Mouse (Mus musculus) forebrain, embryonic 12.5 days (tissue): ENCODE measurements around the gene Egr2. TPM values are rescaled to one million over a fixed set of nuclear protein-coding genes. Genes with fewer than 3 reads are reported as not detected.

Source experiments
- ATAC-seq: fragments of 200-750 bp; cut with Nextera tagmentation; 2 replicates; pipeline ENCODE4 v1.8.0; 2017; ENCODE audit warnings: moderate TSS enrichment; ENCODE audit not compliant: low FRiP score
- H3K27ac ChIP-seq: fragments of 300-500 bp; sonication (generic); 2 replicates; pipeline ENCODE4 v1.5.1; 2016; ENCODE audit warnings: mild to moderate bottlenecking
- H3K27me3 ChIP-seq: fragments of 300-500 bp; sonication (generic); 2 replicates; pipeline ENCODE4 v1.6.1; 2016; ENCODE audit warnings: mild to moderate bottlenecking
- H3K36me3 ChIP-seq: fragments of 300-500 bp; sonication (generic); replicated peaks from 2 replicates; pipeline ENCODE4 v1.6.1; 2016; ENCODE audit warnings: mild to moderate bottlenecking
- H3K4me1 ChIP-seq: fragments of 300-500 bp; sonication (generic); 2 replicates; pipeline ENCODE4 v1.6.1; 2016
- H3K4me2 ChIP-seq: fragments of 300-500 bp; sonication (generic); 2 replicates; pipeline ENCODE4 v1.6.1; 2016; ENCODE audit warnings: mild to moderate bottlenecking, moderate library complexity
- H3K4me3 ChIP-seq: fragments of 300-500 bp; sonication (generic); replicated peaks from 2 replicates; pipeline ENCODE4 v1.5.1; 2016; ENCODE audit warnings: mild to moderate bottlenecking
- H3K9ac ChIP-seq: fragments of 300-500 bp; sonication (generic); 2 replicates; pipeline ENCODE4 v1.6.1; 2016; ENCODE audit warnings: mild to moderate bottlenecking
- H3K9me3 ChIP-seq: fragments of 300-500 bp; sonication (generic); 2 replicates; pipeline ENCODE4 v1.6.1; 2016
- WGBS: fragments of 180-500 bp; shearing (Covaris S2); methylation state at CpG from one replicate; pipeline ENCODE4 v1.1.7; 2016; 5-methylcytosine and 5-hydroxymethylcytosine counted together
- polyA plus RNA-seq: library from polyadenylated mRNA; unstranded; fragments of >200 nt; fragmentation: Nextera tagmentation; extraction: Ambion mirVana; gene quantifications from 2 replicates; pipeline ENCODE4 v1.2.1, GENCODE M21; 2016

Egr2 gene
- 0.20 and 0.37 TPM in 2 replicates for polyA plus RNA-seq

DNA sequence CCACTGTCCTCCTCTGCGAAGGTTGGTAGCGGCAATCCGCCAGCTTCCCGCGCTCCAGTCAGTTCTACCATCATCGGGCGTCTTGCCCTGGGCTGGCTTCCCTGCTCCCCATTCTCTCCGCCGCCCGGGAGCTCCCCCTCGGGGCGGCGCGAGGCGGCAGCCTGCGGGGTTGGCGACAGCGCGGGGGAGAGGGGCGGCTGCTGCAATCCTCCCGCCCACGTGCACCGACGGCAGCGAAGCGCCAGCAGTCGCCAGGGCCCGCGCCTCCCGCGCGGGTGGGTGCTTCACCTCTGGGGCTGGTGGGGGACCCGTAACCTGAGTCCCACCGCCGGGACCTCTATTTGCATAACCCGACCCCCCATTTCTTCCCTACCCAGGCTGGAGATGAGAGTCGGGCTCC is at the start of gene Egr2:
Egr2 (plus strand) TSS at position 220 of the 400 bp plus-strand sequence.
- H3K27me3 ChIP-seq, result peaks cover 100% of the 10 kb centered on the region
- WGBS, result under 1% methylated on average over 33 of the region's 37 CpGs
- no peak for ATAC-seq
- H3K36me3 ChIP-seq, result no peaks in the 10 kb centered on the region
- peak within 1 kb of the TSS; percentile 91 for H3K4me2 ChIP-seq
- H3K4me3 ChIP-seq, result peak within 1 kb of the TSS; percentile 50
- 0 out of 2 replicates have a peak within 1 kb of the TSS, but pooled peaks have one; percentile 18 for H3K9ac ChIP-seq
- no peak within 1 kb of the TSS for H3K27ac ChIP-seq
- no peaks in the 10 kb centered on the region for H3K9me3 ChIP-seq
- H3K4me1 ChIP-seq, result peaks cover 39% of the 10 kb centered on the region

DNA sequence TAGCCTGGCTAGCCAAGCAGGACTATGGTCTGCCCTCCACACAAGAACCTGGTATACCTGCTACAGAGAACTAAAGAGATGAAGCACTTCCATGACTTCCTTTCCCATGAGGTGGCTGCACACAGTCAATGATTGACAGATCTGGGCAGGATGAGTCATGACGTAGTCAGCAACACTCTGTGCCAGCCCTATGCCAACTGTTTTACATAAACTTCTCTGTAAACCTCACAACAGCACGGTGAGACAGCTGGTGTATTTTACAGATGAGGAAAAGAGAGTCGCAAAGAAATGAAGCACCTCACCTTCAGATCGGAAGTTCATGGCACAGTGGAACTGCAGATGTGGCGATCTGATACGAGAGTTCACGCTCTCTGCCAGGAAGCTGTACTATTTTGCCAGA is 47.8 kb upstream of the Egr2 start:
- Histone ChIP-seq H3K9me3 (0 out of 2 replicates have a peak, but pooled peaks cover 8% of the 10 kb centered on the region), H3K4me2 (no peak overlapping the region), H3K4me3 (no peak overlapping the region), H3K4me1 (no peaks in the 10 kb centered on the region), H3K36me3 (no peaks in the 10 kb centered on the region), H3K9ac (no peak overlapping the region), H3K27me3 (no peaks in the 10 kb centered on the region), H3K27ac (no peak overlapping the region)
- WGBS, result 94% methylated on average over 7 of the region's 7 CpGs
- ATAC-seq, result no peak

DNA sequence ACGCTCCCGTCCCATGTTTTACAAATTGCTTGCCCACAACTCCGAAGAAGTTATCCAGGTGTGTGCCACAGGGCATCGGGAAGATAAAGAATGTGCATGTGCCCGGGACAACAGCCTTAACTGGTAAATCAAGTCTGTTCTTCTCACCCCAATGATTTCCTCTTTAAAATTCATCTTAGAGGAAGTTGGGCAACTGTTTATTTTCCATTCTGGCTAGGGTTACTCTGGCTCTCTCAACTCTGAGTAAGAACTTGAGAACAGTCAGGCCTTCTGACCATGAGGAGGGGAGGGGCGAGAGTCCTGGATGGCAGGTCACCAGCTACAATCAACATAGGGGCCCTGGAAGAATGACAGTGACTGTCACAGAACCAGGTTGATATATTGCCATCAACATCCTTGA is 45.4 kb upstream of the Egr2 start:
- H3K27me3 ChIP-seq, result no peaks in the 10 kb centered on the region
- H3K9me3 ChIP-seq, result 0 out of 2 replicates have a peak, but pooled peaks cover 8% of the 10 kb centered on the region
- H3K36me3 ChIP-seq, result no peaks in the 10 kb centered on the region
- ATAC-seq, result no peak
- H3K4me2 ChIP-seq, result no peak overlapping the region
- H3K4me1 ChIP-seq, result no peaks in the 10 kb centered on the region
- H3K9ac ChIP-seq, result no peak overlapping the region
- H3K27ac ChIP-seq, result no peak overlapping the region
- 89% methylated on average over 6 of the region's 6 CpGs for WGBS
- no peak overlapping the region for H3K4me3 ChIP-seq

DNA sequence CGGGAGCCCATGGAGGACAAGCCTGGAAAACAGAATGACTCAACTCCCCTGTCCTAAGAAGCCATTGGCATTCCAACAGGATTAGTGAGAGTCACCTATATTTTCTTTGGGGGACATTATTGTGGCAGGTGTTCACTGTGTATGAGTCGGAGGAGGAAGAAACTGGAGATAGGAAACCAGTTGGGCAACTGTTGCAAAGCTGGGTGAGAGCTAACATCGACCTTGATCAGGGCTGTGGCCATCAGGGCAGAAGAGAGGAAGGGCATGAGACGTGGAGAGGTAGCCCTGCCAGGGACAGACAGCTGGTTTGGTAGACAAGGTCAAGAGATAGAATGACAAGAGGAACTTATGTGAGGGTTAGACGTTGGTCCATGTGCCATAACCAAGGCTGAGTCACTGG is 44.6 kb upstream of the Egr2 start:
- H3K9me3 ChIP-seq, result 0 out of 2 replicates have a peak, but pooled peaks cover 2% of the 10 kb centered on the region
- H3K4me3 ChIP-seq, result no peak overlapping the region
- no peaks in the 10 kb centered on the region for H3K27me3 ChIP-seq
- no peak overlapping the region for H3K9ac ChIP-seq
- no peak for ATAC-seq
- H3K4me2 ChIP-seq, result no peak overlapping the region
- no peaks in the 10 kb centered on the region for H3K36me3 ChIP-seq
- H3K27ac ChIP-seq, result no peak overlapping the region
- no peaks in the 10 kb centered on the region for H3K4me1 ChIP-seq
- WGBS, result 87% methylated on average over 5 of the region's 5 CpGs

DNA sequence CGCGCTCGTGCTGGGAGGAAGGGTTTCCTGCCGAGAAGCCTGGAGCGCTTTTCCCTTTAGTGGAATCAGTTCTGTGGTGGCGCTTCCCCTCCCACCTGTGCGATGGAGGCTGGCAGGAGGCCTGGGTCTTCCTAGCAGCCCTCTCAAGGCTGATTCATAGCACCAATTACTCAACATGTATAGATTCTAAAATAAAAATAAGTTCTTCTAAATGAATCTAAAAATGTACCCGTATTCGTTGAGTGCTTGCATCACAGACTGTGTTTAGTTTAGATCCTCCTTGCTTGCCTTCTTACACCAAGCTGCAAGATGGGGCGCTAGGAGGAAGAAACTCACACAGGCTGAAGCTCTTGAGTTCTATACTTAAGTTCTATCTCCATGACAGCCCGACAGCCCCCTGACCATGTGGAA is 43.1 kb upstream of the Egr2 start:
- ATAC-seq, result no peak
- H3K4me2 ChIP-seq, result no peak overlapping the region
- H3K27me3 ChIP-seq, result no peaks in the 10 kb centered on the region
- no peaks in the 10 kb centered on the region for H3K9me3 ChIP-seq
- H3K9ac ChIP-seq, result no peak overlapping the region
- 85% methylated on average over 11 of the region's 11 CpGs for WGBS
- H3K27ac ChIP-seq, result no peak overlapping the region
- H3K36me3 ChIP-seq, result no peaks in the 10 kb centered on the region
- H3K4me1 ChIP-seq, result no peaks in the 10 kb centered on the region
- H3K4me3 ChIP-seq, result no peak overlapping the region

DNA sequence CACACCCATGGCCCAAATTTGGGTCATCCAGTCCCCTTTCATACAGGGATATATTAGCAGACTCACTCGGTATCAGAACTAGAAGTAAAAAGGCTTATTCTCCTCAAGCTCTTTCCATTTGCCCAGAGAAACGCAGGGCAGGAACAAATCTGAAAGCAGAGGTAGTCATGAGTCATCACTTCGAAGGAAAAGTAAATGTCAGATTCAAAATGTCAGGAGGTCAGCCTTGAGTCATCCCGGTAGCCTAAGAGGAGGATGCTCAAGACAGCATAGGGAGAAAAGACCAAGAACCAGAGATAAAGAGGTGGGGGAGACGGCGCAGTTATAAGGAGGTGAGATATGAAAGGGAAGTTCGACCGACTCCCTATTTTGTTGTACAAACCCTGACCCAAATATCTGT is 41.7 kb upstream of the Egr2 start:
- 88% methylated on average over 8 of the region's 8 CpGs for WGBS

DNA sequence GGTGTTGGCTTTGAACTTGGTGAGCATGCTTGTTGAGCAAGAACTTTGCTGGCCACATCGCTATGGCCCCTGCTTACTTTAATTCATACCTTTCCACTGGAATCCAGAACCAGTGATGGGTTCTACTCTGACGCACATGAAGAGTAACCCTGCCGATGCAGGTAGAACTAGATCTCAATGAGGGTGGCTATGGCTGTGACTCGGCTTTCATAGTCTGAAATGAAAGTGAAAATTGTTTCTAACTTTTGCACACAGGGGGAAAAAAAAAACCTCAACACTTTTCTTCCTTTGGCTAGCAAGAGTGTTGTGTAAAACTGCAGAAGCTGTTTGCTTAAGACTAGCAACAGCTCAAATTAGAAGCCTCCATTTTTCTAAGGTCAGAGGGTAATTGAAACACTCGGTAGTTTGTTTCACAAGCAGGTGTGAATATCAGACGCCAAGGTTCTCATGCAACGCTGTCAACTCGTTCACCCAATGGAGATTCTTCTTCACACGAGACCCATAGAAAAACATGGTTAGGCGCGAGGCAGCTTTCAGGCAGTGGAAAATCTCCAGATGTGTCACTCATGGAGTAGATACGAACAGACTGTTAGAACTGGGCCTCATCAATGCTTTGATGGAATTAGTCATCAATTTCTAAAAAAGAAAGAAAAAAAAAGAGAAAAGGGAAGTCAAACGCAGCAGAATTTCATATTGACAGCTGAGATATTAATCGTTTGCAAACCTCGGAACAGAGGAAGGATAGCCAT is 38.0 kb upstream of the Egr2 start:
- Histone ChIP-seq H3K9me3 (no peaks in the 10 kb centered on the region), H3K9ac (no peak overlapping the region), H3K36me3 (no peaks in the 10 kb centered on the region), H3K27me3 (no peaks in the 10 kb centered on the region), H3K27ac (no peak overlapping the region), H3K4me1 (no peaks in the 10 kb centered on the region), H3K4me2 (no peak overlapping the region), H3K4me3 (no peak overlapping the region)
- WGBS, result 93% methylated on average over 15 of the region's 15 CpGs
- no peak for ATAC-seq

More for the DNA sequence above, 41.7 kb upstream of the Egr2 start:
- ATAC-seq, result no peak
- Histone ChIP-seq H3K4me3 (no peak overlapping the region), H3K36me3 (no peaks in the 10 kb centered on the region), H3K27me3 (no peaks in the 10 kb centered on the region), H3K27ac (no peak overlapping the region), H3K4me2 (no peak overlapping the region), H3K9me3 (no peaks in the 10 kb centered on the region), H3K9ac (no peak overlapping the region), H3K4me1 (no peaks in the 10 kb centered on the region)

DNA sequence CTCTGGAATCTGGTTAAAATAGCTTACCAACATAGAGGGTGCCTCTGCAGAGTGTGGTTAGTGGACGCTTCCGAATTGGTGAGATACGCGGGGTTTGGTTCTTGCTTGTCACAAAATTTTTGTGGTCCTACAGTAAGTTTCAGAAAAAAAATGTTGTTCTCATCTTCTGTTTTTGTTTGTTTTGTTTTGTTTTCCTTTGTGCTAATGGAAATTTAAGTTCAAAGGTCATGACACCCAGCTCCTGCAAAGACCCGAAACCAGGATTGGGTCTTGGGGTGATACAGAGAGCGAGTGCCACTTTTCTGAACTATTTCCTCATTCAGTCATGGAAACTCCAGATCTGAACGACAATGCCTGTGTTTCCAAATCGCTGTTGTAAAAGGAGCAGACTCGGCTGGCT is 37.3 kb upstream of the Egr2 start:
- WGBS, result 95% methylated on average over 9 of the region's 9 CpGs
- Histone ChIP-seq H3K27me3 (no peaks in the 10 kb centered on the region; the same call in 1 of the 2 replicates), H3K27ac (no peak overlapping the region), H3K4me1 (no peaks in the 10 kb centered on the region), H3K9ac (no peak overlapping the region), H3K4me3 (no peak overlapping the region), H3K9me3 (no peaks in the 10 kb centered on the region), H3K36me3 (no peaks in the 10 kb centered on the region), H3K4me2 (no peak overlapping the region)
- no peak for ATAC-seq

DNA sequence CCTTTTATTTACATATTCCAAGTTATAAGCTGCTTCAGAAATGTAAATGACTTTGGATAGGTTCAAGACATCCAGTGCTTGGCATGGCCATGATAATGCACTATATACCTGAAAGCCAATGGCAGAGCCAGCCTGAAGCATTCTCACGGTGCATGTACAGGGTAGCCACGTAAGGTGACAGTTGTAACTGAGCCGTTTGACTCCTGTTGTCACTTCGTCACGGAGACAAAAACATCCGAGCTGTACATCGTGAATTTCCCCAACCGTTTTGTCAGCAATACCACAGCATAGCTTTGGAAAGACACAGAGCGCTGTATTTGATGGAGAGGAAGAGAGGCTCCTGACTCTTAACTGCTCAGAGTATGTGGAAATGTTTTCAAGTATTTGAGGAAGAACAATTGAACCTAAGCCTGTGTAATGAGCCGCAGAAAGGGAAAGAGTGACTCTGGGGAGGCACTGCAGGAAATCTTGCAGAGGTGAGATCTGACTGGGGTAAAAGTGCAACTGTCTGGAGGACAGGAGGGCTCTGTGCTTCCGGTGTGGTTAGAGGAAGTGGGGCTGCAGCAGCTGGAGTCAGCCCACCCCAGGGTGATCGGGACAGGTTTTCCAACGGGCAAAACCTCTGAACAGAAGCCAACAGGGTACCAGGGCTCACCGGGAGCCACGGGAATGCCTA is 31.8 kb upstream of the Egr2 start:
- H3K27ac ChIP-seq, result no peak overlapping the region
- no peaks in the 10 kb centered on the region; the same call in 1 of the 2 replicates for H3K27me3 ChIP-seq
- no peaks in the 10 kb centered on the region for H3K36me3 ChIP-seq
- H3K9ac ChIP-seq, result no peak overlapping the region
- no peak overlapping the region for H3K4me3 ChIP-seq
- 62% methylated on average over 15 of the region's 15 CpGs for WGBS
- H3K4me2 ChIP-seq, result no peak overlapping the region
- no peaks in the 10 kb centered on the region for H3K4me1 ChIP-seq
- no peak for ATAC-seq
- no peaks in the 10 kb centered on the region for H3K9me3 ChIP-seq

DNA sequence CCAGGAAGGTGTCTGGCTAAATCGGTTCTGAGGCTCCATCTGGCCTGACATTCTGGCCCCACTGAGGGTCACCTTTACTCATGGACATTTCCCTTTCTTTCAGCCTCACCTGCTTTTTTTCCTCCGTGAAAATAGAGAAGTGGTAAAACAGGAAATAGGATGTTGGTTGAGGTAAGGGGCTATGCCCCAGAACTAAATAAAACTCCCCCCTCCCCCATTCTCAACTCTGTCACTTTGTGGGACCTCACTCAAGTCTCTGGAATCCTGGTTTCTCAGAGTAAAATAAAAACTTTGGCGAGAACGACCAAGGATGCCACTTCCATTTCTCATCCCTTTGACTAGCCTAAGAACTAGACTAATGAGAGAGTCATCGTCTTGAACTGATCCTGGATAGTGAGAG is 31.2 kb upstream of the Egr2 start:
- H3K9me3 ChIP-seq, result no peaks in the 10 kb centered on the region
- no peak overlapping the region for H3K9ac ChIP-seq
- ATAC-seq, result no peak
- WGBS, result 73% methylated on average over 5 of the region's 5 CpGs
- no peak overlapping the region for H3K27ac ChIP-seq
- H3K4me1 ChIP-seq, result no peaks in the 10 kb centered on the region
- H3K27me3 ChIP-seq, result no peaks in the 10 kb centered on the region; the same call in 1 of the 2 replicates
- H3K36me3 ChIP-seq, result no peaks in the 10 kb centered on the region
- no peak overlapping the region for H3K4me3 ChIP-seq
- H3K4me2 ChIP-seq, result no peak overlapping the region

DNA sequence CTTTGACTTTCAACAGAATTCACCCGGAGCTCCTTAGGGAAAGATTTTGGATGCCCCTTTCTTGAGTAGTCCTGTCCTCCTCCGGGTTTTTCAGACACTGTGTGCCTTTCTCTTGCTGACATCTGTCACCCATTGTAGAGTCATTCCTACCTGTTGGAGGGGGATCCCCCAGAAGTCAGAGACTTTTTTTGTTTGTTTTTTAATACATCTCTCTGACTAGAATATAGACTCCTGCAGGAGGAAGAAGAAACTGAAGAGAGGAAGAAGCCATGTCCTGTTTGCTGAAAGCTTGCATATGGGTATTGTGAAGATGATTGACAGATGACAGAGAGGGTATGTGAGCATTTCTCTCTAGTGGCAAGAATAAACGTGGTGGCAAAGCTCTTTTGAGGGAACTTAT is 30.0 kb upstream of the Egr2 start:
- H3K4me2 ChIP-seq, result no peak overlapping the region
- ATAC-seq, result no peak
- H3K27ac ChIP-seq, result no peak overlapping the region
- 78% methylated on average over 3 of the region's 3 CpGs for WGBS
- H3K9ac ChIP-seq, result no peak overlapping the region
- no peaks in the 10 kb centered on the region for H3K36me3 ChIP-seq
- H3K4me1 ChIP-seq, result no peaks in the 10 kb centered on the region
- no peak overlapping the region for H3K4me3 ChIP-seq
- H3K27me3 ChIP-seq, result no peaks in the 10 kb centered on the region; the same call in 1 of the 2 replicates
- H3K9me3 ChIP-seq, result no peaks in the 10 kb centered on the region

DNA sequence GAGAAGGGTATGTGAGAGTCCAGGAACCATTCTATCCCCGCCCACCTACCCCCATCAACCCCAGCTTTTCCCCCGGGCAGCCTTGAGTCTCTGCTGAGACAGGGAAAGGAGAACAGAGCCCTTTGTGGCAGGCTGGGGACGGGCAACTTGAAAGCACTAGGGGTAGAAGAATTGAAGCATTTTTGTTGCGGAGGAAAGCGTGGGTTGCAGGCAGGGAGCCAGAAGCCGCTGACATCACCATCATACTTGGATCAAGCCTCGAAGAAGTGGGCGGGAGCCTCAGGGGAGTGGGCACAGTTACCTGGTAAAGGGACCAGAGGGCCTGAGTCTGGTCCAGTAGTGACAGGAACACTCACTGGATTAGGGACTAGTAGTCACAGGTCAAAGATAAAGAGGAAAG is 23.1 kb upstream of the Egr2 start:
- Histone ChIP-seq H3K4me3 (no peak overlapping the region), H3K36me3 (no peaks in the 10 kb centered on the region), H3K27ac (no peak overlapping the region), H3K27me3 (no peaks in the 10 kb centered on the region), H3K4me2 (no peak overlapping the region), H3K9ac (no peak overlapping the region), H3K4me1 (no peaks in the 10 kb centered on the region), H3K9me3 (no peaks in the 10 kb centered on the region)
- ATAC-seq, result no peak
- 72% methylated on average over 8 of the region's 8 CpGs for WGBS

DNA sequence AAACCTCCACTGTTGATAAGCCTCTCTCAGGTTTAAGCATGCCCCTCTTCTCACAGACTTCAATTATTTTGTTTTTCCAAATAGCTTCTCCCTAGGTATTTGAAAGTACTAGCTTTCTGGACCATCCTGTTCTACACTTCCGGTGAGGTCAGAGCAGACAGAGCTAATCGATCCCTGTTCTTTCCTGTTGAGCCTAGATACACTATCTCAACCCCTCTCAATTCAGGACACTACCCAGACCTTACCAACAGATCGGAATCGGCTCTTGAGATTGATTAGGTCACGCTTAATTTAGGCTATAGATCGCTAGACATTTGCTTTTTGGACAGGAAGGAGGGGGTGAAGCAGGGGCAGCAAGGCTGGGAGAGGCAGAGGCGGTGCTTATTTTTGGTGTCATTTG is 22.4 kb upstream of the Egr2 start:
- no peak overlapping the region for H3K9ac ChIP-seq
- H3K4me2 ChIP-seq, result no peak overlapping the region
- no peaks in the 10 kb centered on the region for H3K27me3 ChIP-seq
- H3K27ac ChIP-seq, result no peak overlapping the region
- 77% methylated on average over 7 of the region's 7 CpGs for WGBS
- H3K9me3 ChIP-seq, result no peaks in the 10 kb centered on the region
- H3K36me3 ChIP-seq, result no peaks in the 10 kb centered on the region
- H3K4me3 ChIP-seq, result no peak overlapping the region
- ATAC-seq, result no peak
- no peaks in the 10 kb centered on the region for H3K4me1 ChIP-seq
